Mouse (Mus musculus): ENCODE data around the gene Fam69b.

The Fam69b gene

DNA sequence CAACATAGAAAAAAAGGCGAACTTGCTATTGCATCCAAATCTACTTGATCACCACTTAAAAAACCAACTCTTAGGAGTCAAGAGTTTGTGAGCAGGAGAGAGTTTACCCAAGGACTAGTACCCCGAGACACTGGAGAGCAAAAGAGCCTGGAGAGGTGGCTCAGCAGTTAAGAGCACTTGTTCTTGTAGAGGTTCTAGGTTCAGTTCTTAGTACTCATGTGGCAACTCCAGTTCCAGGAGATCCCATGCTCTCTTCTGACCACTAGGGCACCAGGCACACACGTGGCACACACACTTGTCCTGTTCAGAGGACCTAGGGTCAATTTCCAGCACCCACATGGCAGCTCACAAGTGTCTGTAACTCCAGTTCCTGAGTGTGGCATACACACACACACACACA is 2.2 kb upstream of the Fam69b start:
- in situ Hi-C loops (cut with MseI, MboI): no loop called here

DNA sequence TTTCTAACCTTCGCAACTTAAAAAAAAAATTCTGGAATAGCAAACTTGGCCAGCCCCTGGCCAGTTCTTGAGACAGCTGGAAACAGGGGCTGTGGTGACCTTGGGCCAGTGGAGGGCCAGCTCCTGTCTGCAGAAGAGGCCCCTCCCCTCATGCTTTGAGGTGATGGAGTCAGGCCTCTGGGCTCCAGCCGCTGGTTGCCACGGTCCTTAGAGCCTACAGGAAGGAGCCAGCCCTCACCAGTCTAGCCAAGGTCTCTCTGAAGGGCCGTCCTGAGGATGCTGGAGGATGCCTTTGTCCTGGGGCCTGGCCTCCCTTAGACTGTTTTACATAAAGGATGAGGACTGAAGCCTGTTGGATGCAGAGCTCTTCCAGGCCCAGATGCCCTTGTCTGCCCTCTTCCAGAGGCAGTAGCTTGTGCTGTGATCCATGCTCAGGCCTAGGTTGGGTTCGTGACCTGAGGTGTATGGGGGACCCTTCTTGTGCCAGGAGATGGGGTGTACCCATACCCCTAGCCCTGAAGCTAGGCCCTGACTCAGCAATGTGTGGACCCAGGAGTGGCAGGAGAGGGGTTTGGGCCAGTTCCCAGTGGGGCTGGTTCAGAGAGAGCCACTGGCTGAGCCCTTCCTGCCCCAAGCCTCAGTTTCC is 658 bp downstream of the Fam69b start:
- in situ Hi-C loops (cut with MseI, MboI): no loop called here

DNA sequence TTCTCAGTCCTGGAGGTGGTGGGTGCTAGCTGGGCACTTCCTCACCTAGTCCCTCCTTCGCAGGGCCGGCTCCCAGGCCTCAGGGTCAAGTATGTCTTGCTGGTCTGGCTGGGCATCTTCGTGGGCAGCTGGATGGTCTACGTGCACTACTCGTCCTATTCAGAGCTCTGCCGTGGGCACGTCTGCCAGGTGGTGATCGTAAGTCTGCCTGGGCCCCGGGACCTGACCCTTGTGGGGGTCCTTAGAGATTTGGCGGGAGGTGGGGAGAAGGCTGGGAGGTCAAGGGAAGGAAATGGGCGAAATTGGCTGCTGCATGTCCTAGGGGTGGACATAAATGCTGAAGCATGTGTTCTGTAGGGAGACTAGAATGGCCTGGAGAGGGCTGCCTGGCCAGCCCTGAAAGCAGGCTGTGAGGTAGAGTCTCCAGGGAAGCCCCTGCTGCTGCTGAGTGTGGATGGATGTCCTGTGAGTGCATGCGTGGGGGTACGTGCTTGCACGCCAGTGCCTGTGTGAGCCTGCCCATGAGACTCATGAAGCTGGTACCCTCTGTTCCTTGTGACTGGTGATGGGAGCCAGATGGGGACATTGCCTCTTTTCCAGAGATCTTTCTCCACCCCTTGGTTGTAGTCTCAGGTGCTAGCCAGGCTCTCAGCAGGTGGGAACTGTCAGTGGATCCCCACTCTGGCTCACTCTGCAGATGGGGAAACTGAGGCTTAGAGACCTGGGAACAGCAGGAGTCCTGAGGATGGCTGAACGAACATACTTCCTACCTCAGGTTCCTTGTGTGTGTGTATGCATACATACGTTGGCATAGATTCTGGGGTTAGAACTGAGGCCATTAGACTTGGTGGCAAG is 4.5 kb downstream of the Fam69b start:
- in situ Hi-C loops (cut with MseI, MboI): no loop called here

DNA sequence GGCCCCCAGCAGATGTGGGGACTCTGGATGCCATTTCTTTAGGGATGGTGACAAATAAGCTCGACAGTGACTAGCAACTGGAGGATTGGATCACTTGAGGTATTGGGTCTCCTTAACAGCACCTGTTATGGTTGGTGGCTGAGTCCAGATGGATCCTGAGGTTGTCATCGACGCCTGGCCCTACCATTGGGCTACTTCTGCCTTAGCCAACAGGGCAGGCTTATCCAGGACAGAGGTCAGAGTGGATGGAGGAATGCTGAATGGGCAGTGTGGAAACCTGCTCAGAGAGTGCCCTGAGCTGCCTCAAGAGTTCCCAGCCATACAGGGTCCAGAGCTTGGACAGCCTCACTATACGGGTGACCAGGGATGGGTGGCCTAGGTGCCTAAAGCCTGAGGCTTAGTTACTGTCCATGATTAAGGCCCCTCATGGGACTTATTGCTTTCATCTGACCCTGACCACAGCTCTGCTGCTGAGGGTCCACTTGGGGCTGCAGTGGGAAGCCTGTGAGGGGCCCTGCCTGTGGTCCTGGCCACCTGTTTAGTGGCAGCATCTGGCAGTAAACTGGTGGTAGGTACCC is 5.8 kb downstream of the Fam69b start:
- in situ Hi-C loops (cut with MseI, MboI): no loop called here

DNA sequence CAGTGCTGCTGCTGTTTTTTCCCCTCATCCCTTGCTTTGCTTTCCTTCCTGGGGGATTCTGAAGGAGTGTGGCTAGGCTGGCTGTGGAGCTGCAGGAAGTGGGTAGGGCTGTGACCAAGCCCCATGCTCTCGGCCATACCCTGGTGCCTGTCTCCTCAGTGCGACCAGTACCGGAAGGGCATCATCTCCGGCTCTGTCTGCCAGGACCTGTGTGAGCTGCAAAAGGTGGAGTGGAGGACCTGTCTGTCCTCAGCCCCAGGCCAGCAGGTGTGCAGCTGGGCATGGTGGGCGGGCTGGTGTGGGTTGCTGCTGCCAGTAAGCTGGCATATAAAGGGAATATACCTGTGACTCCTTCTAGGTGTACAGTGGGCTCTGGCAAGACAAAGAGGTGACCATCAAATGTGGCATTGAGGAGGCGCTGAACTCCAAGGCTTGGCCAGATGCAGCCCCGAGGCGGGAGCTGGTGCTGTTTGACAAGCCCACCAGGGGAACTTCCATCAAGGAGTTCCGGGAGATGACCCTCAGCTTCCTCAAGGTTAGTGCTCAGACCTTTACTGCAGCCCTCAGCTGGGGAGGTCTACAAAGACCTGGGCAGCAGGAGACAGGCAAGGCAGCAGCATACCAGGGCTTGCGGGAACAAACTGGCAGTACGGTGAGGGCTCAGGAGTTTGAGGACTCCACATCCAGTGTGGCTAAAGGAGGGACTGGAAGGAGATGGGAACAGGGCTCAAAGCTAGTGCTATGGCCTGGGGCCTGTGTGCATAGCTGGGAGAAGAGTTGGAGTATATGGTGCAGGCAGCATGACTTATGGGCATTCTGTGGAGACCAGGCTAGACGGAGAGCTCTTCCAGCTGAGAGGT is 6.6 kb downstream of the Fam69b start:
- in situ Hi-C loops (cut with MseI, MboI): no loop called here

- in situ Hi-C loops (cut with MseI, MboI): no loop called here
Observed at GRCm38 (mm10) chr2:26635489-26636324, 7.5 kb downstream of the Fam69b start.

DNA sequence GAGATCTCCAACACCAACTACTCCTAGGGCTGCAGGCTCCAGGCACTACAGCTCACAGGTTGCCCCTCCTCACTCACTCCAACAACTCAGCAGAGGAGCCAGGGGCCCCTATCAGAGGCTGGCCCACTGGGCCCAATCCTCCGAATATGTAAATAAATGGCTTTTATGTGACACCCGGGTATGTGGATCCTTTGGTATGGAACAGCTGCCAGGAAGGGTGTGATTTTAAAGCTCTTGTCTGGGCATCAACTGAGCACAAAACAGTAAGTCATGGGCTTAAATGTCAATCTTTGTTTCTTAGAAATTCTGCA is 8.0 kb downstream of the Fam69b start:
- in situ Hi-C loops (cut with MseI, MboI): no loop called here

DNA sequence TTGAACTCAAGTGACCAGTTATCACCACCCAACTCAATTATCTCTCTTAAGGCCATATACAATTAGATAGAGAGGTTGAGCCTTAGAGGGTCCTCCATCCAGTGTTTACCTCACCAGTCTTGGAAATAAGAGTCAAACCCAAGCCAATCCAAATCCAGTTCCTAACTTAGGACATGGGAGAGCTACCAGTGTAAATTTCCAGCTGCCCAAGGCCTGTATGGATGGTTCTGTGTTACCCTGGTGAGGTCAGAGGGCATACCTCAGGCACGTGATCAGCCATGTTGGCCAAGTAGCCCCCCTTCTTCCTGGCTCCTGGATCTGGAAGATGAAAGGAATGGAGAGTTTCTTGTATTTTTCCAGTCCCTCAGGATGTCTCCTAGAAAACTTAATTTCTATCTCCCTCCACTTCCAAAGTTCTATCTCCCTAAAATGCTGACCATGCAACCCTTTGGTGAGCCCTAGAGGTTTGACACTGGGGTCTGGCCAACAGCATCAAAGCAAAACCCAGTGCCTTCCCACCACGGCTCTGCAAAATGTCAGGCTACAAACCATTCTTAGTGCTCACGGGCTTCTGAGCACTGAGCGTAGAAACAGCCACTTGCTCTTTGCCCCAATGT is 9.2 kb downstream of the Fam69b start:
- in situ Hi-C loops (cut with MseI, MboI): no loop called here

- in situ Hi-C loops (cut with MseI, MboI): no loop called here
Observed at GRCm38 (mm10) chr2:26638039-26638438, 9.8 kb downstream of the Fam69b start.

DNA sequence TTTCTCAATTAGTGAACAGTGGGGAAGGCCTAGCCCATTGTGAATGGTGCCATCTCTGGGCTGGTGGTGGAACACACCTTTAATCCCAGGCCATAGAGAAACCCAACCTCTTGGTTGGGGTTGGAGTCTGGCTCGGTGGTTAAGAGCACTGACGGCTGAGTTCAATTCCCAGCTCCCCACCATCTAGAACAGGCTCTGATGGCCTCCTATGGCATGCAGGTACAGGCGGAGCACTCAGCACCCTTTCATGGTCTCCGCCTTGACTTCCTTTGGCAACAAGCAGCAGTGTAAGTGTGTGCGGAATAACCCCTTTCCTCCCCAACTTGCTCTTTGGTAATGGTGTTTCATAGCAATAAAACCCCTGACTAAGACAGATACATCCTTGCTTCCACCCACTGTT is 10.3 kb downstream of the Fam69b start:
- in situ Hi-C loops (cut with MseI, MboI): no loop called here

- in situ Hi-C loops (cut with MseI, MboI): no loop called here
Observed at GRCm38 (mm10) chr2:26639083-26639482, 10.8 kb downstream of the Fam69b start.

- in situ Hi-C loops (cut with MseI, MboI): loop anchor here in 1 of 2 experiments (10.0 kb wide), 1 partner anchor 265 kb away; the partner anchor contains the start of gene Surf6
Observed at GRCm38 (mm10) chr2:26639838-26640830, 11.9 kb downstream of the Fam69b start.

DNA sequence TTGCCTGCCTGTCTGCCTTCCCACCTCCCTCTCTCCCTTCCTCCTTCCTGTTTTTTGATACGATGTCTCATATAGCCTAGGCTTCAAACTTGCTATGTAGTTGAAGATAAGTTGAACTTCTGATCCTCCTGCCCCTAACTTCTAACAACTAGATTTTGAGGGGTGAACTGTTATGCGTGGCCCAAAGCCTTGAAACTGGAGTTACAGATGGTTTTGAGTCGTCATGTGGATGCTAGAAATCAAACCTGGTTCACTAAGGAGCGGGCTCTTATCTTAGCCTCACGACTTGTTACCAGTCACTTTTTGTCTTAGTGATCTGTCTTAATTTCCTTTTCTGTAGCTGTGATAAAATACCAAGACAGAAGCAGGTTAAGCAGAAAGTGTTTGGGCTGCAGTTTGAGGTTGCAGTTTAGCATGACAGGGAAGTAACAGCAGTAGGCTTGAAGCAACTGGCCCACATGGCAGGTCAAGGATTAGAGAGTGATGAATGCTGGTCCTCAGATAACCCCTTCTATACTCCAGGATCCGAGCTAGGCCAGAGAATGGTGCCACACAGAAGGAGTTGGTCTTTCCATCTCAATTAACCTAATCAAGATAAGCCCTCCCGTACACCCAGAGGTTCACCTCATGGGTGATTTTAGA is 12.9 kb downstream of the Fam69b start:
- in situ Hi-C loops (cut with MseI, MboI): loop anchor here in 1 of 2 experiments (10.0 kb wide), 1 partner anchor 264 kb away; the partner anchor contains the start of gene Surf6

DNA sequence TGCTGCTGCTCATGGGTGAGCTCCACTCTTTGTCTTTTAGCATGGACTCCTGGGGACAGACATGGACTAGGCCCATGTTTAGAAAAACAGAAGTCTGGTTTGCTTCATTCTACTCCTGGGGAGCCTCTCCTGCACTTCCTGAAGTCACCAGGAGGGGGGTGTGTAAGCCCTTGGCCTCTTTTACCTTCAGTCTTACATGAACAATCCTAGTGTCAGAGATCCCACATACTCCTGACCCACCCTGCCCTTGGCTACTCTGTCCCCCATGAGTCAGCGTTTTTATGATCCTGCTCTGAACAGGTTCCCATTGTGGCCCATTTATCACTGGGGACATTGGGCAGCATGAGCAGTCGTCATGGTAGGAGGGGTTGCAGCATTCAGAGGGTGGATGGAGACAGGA is 15.7 kb downstream of the Fam69b start:
- in situ Hi-C loops (cut with MseI, MboI): loop anchor here in 1 of 2 experiments (10.0 kb wide), 1 partner anchor 261 kb away; the partner anchor contains the start of gene Surf6

DNA sequence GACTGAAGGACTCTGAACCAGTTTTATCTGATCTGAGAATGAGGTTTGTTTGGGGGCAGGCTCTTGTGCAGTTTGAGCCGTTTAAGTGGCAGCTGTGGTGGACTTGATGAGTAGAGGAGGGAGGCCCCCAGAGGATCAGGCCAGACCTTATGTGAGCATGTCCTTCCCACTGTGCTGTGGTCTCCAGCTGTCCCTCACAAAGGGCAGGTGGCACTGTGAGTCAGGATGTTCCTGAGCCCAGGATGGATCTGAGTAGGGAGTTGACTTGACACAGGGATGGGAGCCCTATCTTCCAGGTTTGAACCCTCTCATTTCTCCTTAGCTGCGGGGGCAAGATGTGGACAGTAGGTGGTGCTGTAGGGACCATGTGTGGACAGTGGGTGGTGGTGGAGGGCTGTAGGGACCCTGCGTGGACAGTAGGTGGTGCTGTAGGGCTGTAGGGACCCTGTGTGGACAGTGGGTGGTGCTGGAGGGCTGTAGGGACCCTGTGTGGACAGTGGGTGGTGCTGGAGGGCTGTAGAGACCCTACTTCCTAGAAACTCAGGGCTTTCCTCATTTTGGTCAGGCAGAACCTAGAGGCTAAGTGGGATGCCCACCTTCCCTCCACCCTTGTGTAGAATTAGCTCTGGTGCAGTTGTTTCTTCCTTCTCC is 18.5 kb downstream of the Fam69b start:
- in situ Hi-C loops (cut with MseI, MboI): loop anchor here in 1 of 2 experiments (10.0 kb wide), 1 partner anchor 258 kb away; the partner anchor contains the start of gene Surf6

GRCm38 (mm10) chr2:26654687-26655086 is 26.4 kb downstream of the Fam69b start:
- in situ Hi-C loops (cut with MseI, MboI): no loop called here

DNA sequence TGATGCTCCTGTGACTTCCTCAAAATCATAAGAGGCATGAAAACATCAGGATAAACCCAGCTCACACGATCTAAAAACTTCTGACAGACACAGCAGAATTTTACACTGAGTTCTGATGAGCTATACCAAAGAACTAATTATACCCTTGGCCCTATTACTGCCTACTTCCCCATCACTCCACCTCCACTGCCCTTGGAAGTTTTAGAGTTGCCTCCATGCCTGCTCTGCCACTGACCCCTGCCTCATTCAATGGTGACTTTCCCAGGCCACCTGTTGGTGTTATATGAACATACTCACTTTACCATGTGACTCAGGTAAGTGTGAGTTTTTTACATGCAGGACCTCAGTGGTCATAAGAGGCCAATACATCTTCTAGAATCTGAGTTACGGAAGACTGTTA is 29.2 kb downstream of the Fam69b start:
- in situ Hi-C loops (cut with MseI, MboI): no loop called here

DNA sequence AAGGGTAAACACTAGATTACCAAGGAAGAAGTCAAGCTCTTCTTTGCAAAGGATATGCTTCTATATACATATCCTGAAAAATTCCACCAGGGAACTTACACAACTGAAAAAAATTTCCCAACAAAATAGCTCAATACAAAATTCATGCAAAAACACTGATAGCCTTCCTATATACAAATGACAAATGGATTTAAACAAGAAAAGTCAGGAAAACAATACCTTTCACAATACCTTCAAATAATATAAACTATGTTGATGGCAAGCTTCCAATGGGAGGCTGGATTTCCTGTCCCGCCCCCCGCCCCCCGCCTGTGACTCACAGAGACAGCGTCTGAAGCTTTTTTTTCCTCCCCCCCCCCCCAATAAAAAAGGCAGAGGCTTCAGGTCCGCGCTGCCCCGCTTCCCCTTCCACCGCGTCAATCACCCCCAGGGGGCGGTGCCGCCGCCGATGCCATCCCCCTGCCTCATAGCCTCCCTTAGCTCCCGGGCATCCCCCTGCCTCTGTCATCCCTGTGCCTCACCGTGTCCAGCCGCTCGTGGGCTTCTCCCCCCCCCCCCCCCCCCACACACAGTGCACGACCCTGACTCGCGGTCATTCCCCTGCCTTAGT is 33.0 kb downstream of the Fam69b start:
- in situ Hi-C loops (cut with MseI, MboI): no loop called here
